Mouse (Mus musculus) neural tube, embryonic 11.5 days (tissue): ENCODE measurements around the gene Ncdn. TPM values are rescaled to one million over a fixed set of nuclear protein-coding genes. Genes with fewer than 3 reads are reported as not detected.

Experiments
- ATAC-seq: fragments of 200-750 bp; cut with Nextera tagmentation; 2 replicates; pipeline ENCODE4 v1.8.0; 2017; ENCODE audit warnings: moderate number of reproducible peaks, mild to moderate bottlenecking, moderate TSS enrichment, moderate library complexity; ENCODE audit not compliant: insufficient read depth, low FRiP score, low TSS enrichment
- DNase-seq: peaks from one replicate; pipeline ENCODE4 v3.0.0-alpha.2; 2015; ENCODE audit warnings: low spot score
- H3K27ac ChIP-seq: fragments of 300-500 bp; sonication (generic); 2 replicates; pipeline ENCODE4 v1.5.1; 2014; ENCODE audit warnings: low read depth, mild to moderate bottlenecking, low read length
- H3K27me3 ChIP-seq: fragments of 300-500 bp; sonication (generic); 2 replicates; pipeline ENCODE4 v1.6.1; 2014; ENCODE audit warnings: mild to moderate bottlenecking, low read length, mixed read lengths; ENCODE audit not compliant: control insufficient read depth, insufficient read depth
- H3K36me3 ChIP-seq: fragments of 300-500 bp; sonication (generic); 2 replicates; pipeline ENCODE4 v1.6.1; 2014; ENCODE audit warnings: mild to moderate bottlenecking, low read length, moderate library complexity, mixed read lengths; ENCODE audit not compliant: control insufficient read depth, insufficient read depth
- H3K4me1 ChIP-seq: fragments of 300-500 bp; sonication (generic); 2 replicates; pipeline ENCODE4 v1.6.1; 2014; ENCODE audit warnings: low read length, mixed read lengths; ENCODE audit not compliant: control insufficient read depth, insufficient read depth
- H3K4me2 ChIP-seq: fragments of 300-500 bp; sonication (generic); 2 replicates; pipeline ENCODE4 v1.6.1; 2014; ENCODE audit warnings: low read depth, mild to moderate bottlenecking, moderate library complexity
- H3K4me3 ChIP-seq: fragments of 300-500 bp; sonication (generic); 2 replicates; pipeline ENCODE4 v1.5.1; 2014; ENCODE audit warnings: low read depth, low read length
- H3K9ac ChIP-seq: fragments of 300-500 bp; sonication (generic); 2 replicates; pipeline ENCODE4 v1.6.1; 2014; ENCODE audit warnings: mild to moderate bottlenecking, low read length
- H3K9me3 ChIP-seq: fragments of 300-500 bp; sonication (generic); 2 replicates; pipeline ENCODE4 v1.6.1; 2016; ENCODE audit warnings: low read length; ENCODE audit not compliant: control insufficient read depth
- WGBS: fragments of 180-500 bp; shearing (Covaris S2); extraction: QIAGEN DNeasy Blood & Tissue Kit; methylation state at CpG from one replicate; pipeline ENCODE4 v1.1.7; 2014; 5-methylcytosine and 5-hydroxymethylcytosine counted together
- polyA plus RNA-seq: library from polyadenylated mRNA; unstranded; fragments of >200 nt; fragmentation: Nextera tagmentation; extraction: Ambion mirVana; gene quantifications from 2 replicates; pipeline ENCODE4 v1.2.1, GENCODE M21; 2014

The Ncdn gene
- polyA plus RNA-seq, 1 experiment from 2014 or later = 41.9 TPM

DNA sequence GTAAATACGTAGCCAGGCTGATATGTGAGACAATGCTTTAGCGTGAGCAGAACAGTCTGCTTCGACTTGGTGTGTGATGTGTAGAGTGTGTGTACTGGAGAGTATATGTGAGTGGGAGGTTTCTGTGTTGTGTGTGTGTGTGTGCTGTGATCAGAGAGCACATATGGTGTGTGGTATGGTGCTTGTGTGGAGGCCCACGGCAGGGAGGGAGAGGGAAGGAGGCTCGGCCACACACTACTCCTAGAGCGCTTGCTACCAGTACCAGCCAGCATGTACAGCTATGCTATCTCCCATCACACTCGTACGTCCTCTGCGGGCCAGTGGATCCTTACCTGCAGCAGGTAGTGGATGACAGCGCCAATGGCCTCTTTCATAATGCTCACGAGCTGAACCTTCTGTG, 3.7 kb downstream of the Ncdn start:
- Histone ChIP-seq H3K4me1 (peaks cover 15% of the 10 kb centered on the region), H3K9ac (no peak overlapping the region; the same call in 1 of the 2 replicates), H3K27me3 (no peaks in the 10 kb centered on the region), H3K36me3 (peaks cover 12% of the 10 kb centered on the region), H3K27ac (no peak overlapping the region), H3K9me3 (no peaks in the 10 kb centered on the region), H3K4me2 (no peak overlapping the region), H3K4me3 (no peak overlapping the region)
- ATAC-seq = no peak
- no peak for DNase-seq
- 90% methylated on average over 11 of the region's 11 CpGs for WGBS

DNA sequence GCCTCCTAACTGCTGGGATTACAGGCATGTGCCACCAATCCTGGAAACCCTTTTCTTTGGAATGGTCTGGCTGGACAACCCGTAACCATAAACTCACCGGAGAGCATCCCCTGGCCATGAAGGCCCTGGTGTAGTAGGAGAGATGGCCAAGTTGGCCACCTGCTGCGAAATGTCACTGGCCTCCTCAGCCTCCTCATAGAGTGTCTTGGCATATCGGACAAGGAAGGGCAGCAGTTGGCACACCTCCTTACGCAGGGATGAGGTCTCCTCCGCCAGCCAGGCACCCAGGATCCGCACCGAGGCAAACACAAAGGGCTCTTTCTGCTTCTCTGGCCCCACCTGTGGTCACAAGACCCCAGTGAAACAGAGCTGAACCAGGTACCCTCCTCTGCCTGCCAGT, 4.9 kb downstream of the Ncdn start:
- Histone ChIP-seq H3K4me3 (no peak overlapping the region), H3K27me3 (no peaks in the 10 kb centered on the region), H3K27ac (no peak overlapping the region), H3K4me1 (peaks cover 15% of the 10 kb centered on the region), H3K9ac (no peak overlapping the region; the same call in 1 of the 2 replicates), H3K4me2 (no peak overlapping the region), H3K36me3 (peaks cover 12% of the 10 kb centered on the region), H3K9me3 (no peaks in the 10 kb centered on the region)
- WGBS = 96% methylated on average over 8 of the region's 8 CpGs
- ATAC-seq (no peak), DNase-seq (no peak)

DNA sequence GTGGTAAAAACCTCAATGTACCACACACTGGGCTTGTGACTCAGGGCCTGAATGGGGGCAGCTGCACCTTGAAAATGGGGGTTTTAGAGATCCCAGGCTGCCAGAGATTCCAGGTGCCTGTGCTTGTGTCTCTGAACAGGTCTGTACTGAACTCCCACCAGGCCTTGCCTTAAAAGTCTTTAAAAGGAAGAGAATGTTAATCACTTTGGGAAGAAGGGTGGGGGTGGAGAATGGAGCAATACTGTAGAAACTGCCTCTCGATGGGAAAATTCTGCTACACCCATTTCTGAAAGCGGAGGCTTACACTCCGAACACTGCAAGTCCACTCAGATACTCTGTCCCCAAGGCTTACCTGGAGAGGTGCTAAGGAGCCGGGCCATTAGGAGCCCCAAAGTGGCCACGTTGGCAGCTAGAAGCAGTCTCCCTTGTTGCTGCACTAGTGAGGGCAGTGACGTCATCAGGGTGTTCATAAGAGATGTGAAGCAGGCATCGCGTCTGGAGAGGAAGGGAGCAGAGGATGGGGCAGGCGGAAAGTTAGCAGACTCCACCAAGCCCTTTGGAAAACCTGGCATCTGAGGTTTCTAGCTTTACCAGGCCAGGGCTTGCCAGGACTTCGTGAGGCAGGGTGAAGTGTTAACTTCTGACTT, 6.9 kb downstream of the Ncdn start:
- Histone ChIP-seq H3K4me3 (no peak overlapping the region), H3K9ac (no peak overlapping the region), H3K4me2 (no peak overlapping the region), H3K4me1 (0 out of 2 replicates have a peak, but pooled peaks cover 6% of the 10 kb centered on the region), H3K9me3 (no peaks in the 10 kb centered on the region), H3K27ac (no peak overlapping the region), H3K27me3 (no peaks in the 10 kb centered on the region), H3K36me3 (peaks cover 12% of the 10 kb centered on the region)
- WGBS = 87% methylated on average over 10 of the region's 10 CpGs
- DNase-seq (no peak), ATAC-seq (no peak)

DNA sequence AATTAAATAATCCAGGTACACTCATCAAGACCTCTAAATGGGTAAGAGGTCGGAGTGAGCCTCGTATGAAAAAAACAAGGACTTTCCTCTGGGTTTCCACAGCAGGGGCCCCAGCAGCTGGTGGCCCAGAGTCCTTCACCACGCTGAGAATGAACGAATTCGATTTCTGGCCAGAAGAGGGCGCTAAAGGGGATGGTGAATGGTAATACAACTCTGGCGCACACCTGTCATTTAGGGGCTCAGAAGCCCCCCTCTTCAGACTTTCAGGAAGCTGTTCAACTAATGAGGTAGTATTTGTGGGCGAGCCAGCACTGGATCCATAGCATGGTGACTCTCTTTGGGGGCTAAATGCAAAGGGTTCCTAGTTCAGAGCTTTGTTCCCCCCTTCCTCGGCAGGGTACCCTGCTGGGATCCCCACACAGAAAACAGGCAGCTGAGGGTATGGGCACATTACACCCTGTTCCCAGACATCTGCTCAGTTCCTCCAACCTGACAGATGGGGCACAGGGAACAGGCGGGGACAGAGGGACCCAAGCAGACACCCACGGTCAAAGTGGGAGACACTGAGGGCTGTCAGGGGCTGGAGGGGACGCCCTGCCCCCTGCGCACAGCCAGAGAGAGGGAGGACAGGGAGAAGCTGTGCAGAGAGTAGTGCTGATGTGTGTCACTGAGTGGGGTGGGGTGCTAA, 7.6 kb downstream of the Ncdn start:
- Histone ChIP-seq H3K9ac (no peak overlapping the region), H3K27me3 (no peaks in the 10 kb centered on the region), H3K36me3 (peaks cover 12% of the 10 kb centered on the region), H3K27ac (no peak overlapping the region), H3K4me3 (no peak overlapping the region), H3K4me2 (no peak overlapping the region), H3K9me3 (no peaks in the 10 kb centered on the region), H3K4me1 (0 out of 2 replicates have a peak, but pooled peaks cover 6% of the 10 kb centered on the region)
- WGBS = 42% methylated on average over 13 of the region's 13 CpGs
- DNase-seq (peak; percentile 48), ATAC-seq (0 out of 2 replicates have a peak, but pooled peaks have one; percentile 25)

DNA sequence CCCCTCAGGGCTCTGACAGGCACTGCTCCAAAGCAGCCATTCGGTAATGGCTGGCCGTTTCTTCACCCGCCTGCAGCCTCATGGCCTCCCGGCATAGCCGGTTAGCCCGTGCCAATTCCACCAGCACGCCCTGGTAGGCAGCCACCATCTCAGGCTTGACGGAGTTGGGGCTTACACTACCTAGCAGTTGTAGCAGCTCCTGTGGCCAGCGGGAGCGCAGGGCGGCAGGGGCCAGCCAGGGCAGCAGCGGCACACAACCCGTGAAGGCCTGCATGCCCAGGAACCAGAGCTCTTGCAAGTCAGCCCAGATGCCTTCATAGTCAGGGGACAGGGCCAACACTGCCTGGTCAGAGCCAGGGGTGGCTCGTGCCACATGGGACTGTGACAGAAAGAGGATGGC, 8.4 kb downstream of the Ncdn start:
- H3K36me3 ChIP-seq = peaks cover 9% of the 10 kb centered on the region
- H3K9ac ChIP-seq = no peak overlapping the region

DNA sequence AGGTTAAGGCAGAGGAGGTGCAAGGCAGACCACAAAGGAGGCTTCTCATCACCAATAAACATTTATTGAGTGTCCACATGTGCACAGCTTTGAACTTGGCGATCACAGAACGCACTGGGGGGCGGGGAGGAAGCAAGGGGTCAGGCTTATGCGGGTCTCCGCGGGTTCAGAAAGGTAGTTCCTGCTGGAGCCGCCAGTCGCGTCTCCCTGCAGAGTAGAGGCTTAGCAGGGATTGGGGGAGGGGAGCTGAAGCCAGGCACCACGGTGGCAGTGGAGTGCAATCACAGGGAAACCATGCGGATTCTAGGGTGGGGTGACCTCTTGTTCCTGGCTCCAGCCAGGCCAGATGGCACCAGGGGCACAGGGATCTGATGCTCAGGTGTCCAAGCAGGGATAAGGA, 9.5 kb downstream of the Ncdn start:
- H3K9ac ChIP-seq = no peak overlapping the region

More for the DNA sequence above, 8.4 kb downstream of the Ncdn start:
- Histone ChIP-seq H3K27ac (no peak overlapping the region), H3K4me1 (0 out of 2 replicates have a peak, but pooled peaks cover 6% of the 10 kb centered on the region), H3K9me3 (no peaks in the 10 kb centered on the region), H3K27me3 (0 out of 2 replicates have a peak, but pooled peaks cover 2% of the 10 kb centered on the region), H3K4me3 (no peak overlapping the region), H3K4me2 (no peak overlapping the region)
- WGBS = 90% methylated on average over 14 of the region's 14 CpGs
- DNase-seq (no peak), ATAC-seq (0 out of 2 replicates have a peak, but pooled peaks have one; percentile 5)

DNA sequence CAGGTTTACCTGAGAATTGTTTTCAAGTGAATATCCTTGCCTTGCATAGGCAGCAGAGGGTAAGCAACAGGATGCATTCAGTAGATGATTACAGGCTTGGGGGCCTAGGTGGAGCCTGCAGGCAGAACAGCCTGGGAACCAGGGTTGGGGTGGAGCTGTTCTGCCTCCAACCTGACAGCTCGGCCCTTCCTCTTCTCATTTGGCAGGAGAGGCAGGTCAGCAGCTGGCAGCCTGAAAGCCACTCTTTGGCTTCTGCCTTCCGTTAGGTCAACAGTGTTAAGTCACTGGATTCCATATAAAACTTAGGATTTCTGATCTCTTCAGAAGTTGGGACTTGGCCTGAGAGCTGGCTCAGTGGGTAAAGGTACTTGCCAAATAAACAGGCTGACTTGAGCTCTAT, 10.3 kb downstream of the Ncdn start:
- Histone ChIP-seq H3K9ac (no peak overlapping the region), H3K27me3 (peaks cover 13% of the 10 kb centered on the region), H3K27ac (no peak overlapping the region), H3K36me3 (peaks cover 9% of the 10 kb centered on the region), H3K9me3 (no peaks in the 10 kb centered on the region), H3K4me2 (no peak overlapping the region), H3K4me1 (0 out of 2 replicates have a peak, but pooled peaks cover 4% of the 10 kb centered on the region), H3K4me3 (no peak overlapping the region)
- 48% methylated on average over 2 of the region's 2 CpGs for WGBS
- ATAC-seq (no peak), DNase-seq (no peak)

More for the DNA sequence above, 9.5 kb downstream of the Ncdn start:
- Histone ChIP-seq H3K36me3 (peaks cover 9% of the 10 kb centered on the region), H3K27me3 (peaks cover 6% of the 10 kb centered on the region), H3K9me3 (no peaks in the 10 kb centered on the region), H3K4me2 (no peak overlapping the region), H3K4me3 (no peak overlapping the region), H3K4me1 (0 out of 2 replicates have a peak, but pooled peaks cover 4% of the 10 kb centered on the region), H3K27ac (no peak overlapping the region)
- DNase-seq (no peak), ATAC-seq (no peak)
- WGBS = 7% methylated on average over 11 of the region's 11 CpGs

DNA sequence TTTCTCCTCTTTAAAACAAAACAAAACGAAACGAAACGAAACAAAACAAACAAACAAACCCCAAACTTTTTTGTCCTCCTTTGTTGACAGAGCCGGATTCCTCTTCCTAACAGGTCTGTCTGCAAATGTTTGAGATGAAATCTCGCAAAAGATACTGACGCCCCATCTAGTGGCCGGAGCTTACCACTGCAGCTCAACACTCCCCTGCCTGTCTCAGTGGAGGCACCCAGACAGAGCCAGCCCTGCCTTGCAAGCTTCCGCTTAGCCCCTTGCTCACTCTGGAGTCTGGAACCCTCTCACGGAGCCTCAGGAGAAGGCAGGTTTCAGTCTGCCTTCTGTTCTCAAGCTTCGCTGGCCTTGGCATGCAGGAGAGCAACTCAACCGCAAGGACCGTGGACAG, 11.8 kb downstream of the Ncdn start:
- Histone ChIP-seq H3K4me1 (0 out of 2 replicates have a peak, but pooled peaks cover 4% of the 10 kb centered on the region), H3K4me2 (0 out of 2 replicates have a peak overlapping the region, but pooled peaks have one; percentile 5), H3K27me3 (peaks cover 28% of the 10 kb centered on the region), H3K4me3 (no peak overlapping the region), H3K9me3 (no peaks in the 10 kb centered on the region), H3K27ac (no peak overlapping the region), H3K36me3 (peaks cover 4% of the 10 kb centered on the region), H3K9ac (peak overlapping the region; percentile 26; the same call in 1 of the 2 replicates)
- 5% methylated on average over 12 of the region's 12 CpGs for WGBS
- DNase-seq = peak; percentile 87
- 0 out of 2 replicates have a peak, but pooled peaks have one; percentile 13 for ATAC-seq
